Mouse (Mus musculus) G1E-ER4 (cell line): Measurements from ENCODE around the gene Hist2h2ac. TPM values are rescaled to one million over a fixed set of nuclear protein-coding genes. Genes with fewer than 3 reads are reported as not detected.

ENCODE experiments used
- GATA1 ChIP-seq: IDR thresholded peaks from one replicate; pipeline ENCODE4 v1.8.0; 2012; ENCODE audit warnings: low read length, inconsistent platforms
- polyA plus RNA-seq: library from polyadenylated mRNA; stranded (reverse); fragments of >175 nt; gene quantifications from 2 replicates; pipeline ENCODE4 v1.2.3, GENCODE M21; 2012

Gene Hist2h2ac
- polyA plus RNA-seq, 1 experiment, result 6.5 TPM

- TF ChIP-seq GATA1, result no peak
These were observed 984 bp downstream of the Hist2h2ac start, which contains the start of the genes Bola1 and Hist2h2ab for GRCm38 (mm10) chr3:96219661-96220130. TSS of gene Bola1 (minus strand) at chr3:96219709. TSS of gene Hist2h2ab (plus strand) at chr3:96219865.

- no peak for TF ChIP-seq GATA1
These were observed 1.5 kb downstream of the Hist2h2ac start for GRCm38 (mm10) chr3:96219191-96219641.

- TF ChIP-seq GATA1, result no peak
These were observed 11.4 kb downstream of the Hist2h2ac start for GRCm38 (mm10) chr3:96209242-96209641.

- TF ChIP-seq GATA1, result no peak
These were observed 12.9 kb downstream of the Hist2h2ac start for GRCm38 (mm10) chr3:96207819-96208218.

GRCm38 (mm10) chr3:96199731-96200130 is 20.9 kb downstream of the Hist2h2ac start:
- TF ChIP-seq GATA1, result no peak

GRCm38 (mm10) chr3:96198181-96198580 is 22.5 kb downstream of the Hist2h2ac start:
- TF ChIP-seq GATA1, result no peak

- no peak for TF ChIP-seq GATA1
These were observed 23.4 kb downstream of the Hist2h2ac start for GRCm38 (mm10) chr3:96197129-96197749.

- no peak for TF ChIP-seq GATA1
These were observed 24.1 kb downstream of the Hist2h2ac start for GRCm38 (mm10) chr3:96196437-96197128.

- no peak for TF ChIP-seq GATA1
These were observed 24.9 kb downstream of the Hist2h2ac start for GRCm38 (mm10) chr3:96195616-96196313.

GRCm38 (mm10) chr3:96194966-96195365 is 25.7 kb downstream of the Hist2h2ac start:
- TF ChIP-seq GATA1, result no peak

- TF ChIP-seq GATA1, result no peak
These were observed 27.7 kb downstream of the Hist2h2ac start for GRCm38 (mm10) chr3:96192977-96193376.

GRCm38 (mm10) chr3:96182382-96182776 is 38.3 kb downstream of the Hist2h2ac start:
- no peak for TF ChIP-seq GATA1

- TF ChIP-seq GATA1, result no peak
These were observed 38.9 kb downstream of the Hist2h2ac start for GRCm38 (mm10) chr3:96181510-96182381.

- TF ChIP-seq GATA1, result no peak
These were observed 39.8 kb downstream of the Hist2h2ac start, which contains the start of gene Sv2a for GRCm38 (mm10) chr3:96180727-96181477. TSS of gene Sv2a (plus strand) at chr3:96181151.

GRCm38 (mm10) chr3:96179531-96179930 is 41.1 kb downstream of the Hist2h2ac start:
- no peak for TF ChIP-seq GATA1
